Mouse (Mus musculus) erythroid progenitor cell, adult 5-6 weeks (primary cell): Measurements from ENCODE around the gene Casp7. TPM values are rescaled to one million over a fixed set of nuclear protein-coding genes. Genes with fewer than 3 reads are reported as not detected.

ENCODE experiments used
- ATAC-seq: replicated peaks from 2 replicates; pipeline ENCODE4 v1.8.0; 2016; ENCODE audit warnings: moderate number of reproducible peaks, mild to moderate bottlenecking, moderate TSS enrichment, inconsistent platforms; ENCODE audit not compliant: poor library complexity, low FRiP score, severe bottlenecking
- total RNA-seq, 2 experiments: library from RNA; stranded (forward) in 1 of 2; stranded (reverse) in 1 of 2; fragments of 150-400 nt in 1 of 2; fragments of 186-747, 209-891 nt in 1 of 2; gene quantifications; 2 replicates each; pipeline versions ENCODE4 v1.2.3 to v1.2.4; 2015 to 2017; ENCODE audit warnings: low replicate concordance in 2 of 2

Casp7 gene
- total RNA-seq, 2 experiments from 2014 or later = 35.9 to 37.7 TPM

- no peak for ATAC-seq
Observed at GRCm38 (mm10) chr19:56420345-56420744, 23.4 kb downstream of the Casp7 start.

GRCm38 (mm10) chr19:56422476-56423338 lies 25.8 kb downstream of the Casp7 start:
- ATAC-seq = peak; percentile 59

GRCm38 (mm10) chr19:56423370-56423769 lies 26.4 kb downstream of the Casp7 start:
- no peak for ATAC-seq

GRCm38 (mm10) chr19:56424606-56425395 lies 27.9 kb downstream of the Casp7 start:
- ATAC-seq = no peak

GRCm38 (mm10) chr19:56425492-56425891 lies 28.6 kb downstream of the Casp7 start:
- ATAC-seq = no peak

GRCm38 (mm10) chr19:56430369-56430768 lies 33.4 kb downstream of the Casp7 start:
- ATAC-seq = no peak

- ATAC-seq = no peak
Observed at GRCm38 (mm10) chr19:56432706-56433105, 35.8 kb downstream of the Casp7 start.

GRCm38 (mm10) chr19:56433581-56433980 lies 36.7 kb downstream of the Casp7 start:
- ATAC-seq = no peak

GRCm38 (mm10) chr19:56436380-56436779 lies 39.5 kb downstream of the Casp7 start:
- ATAC-seq = no peak

- no peak for ATAC-seq
Observed at GRCm38 (mm10) chr19:56438357-56439071, 41.6 kb downstream of the Casp7 start.

GRCm38 (mm10) chr19:56439072-56439434 lies 42.1 kb downstream of the Casp7 start:
- peak; percentile 72 for ATAC-seq

GRCm38 (mm10) chr19:56443445-56443844 lies 46.5 kb downstream of the Casp7 start:
- ATAC-seq = no peak

- no peak for ATAC-seq
Observed at GRCm38 (mm10) chr19:56448784-56449183, 51.9 kb downstream of the Casp7 start.

GRCm38 (mm10) chr19:56449537-56449936 lies 52.6 kb downstream of the Casp7 start:
- no peak for ATAC-seq

GRCm38 (mm10) chr19:56450892-56451291 lies 54.0 kb downstream of the Casp7 start:
- ATAC-seq = no peak

- ATAC-seq = no peak
Observed at GRCm38 (mm10) chr19:56451867-56452266, 54.9 kb downstream of the Casp7 start.

GRCm38 (mm10) chr19:56452421-56452820 lies 55.5 kb downstream of the Casp7 start:
- ATAC-seq = no peak

GRCm38 (mm10) chr19:56454862-56455261 lies 57.9 kb downstream of the Casp7 start:
- ATAC-seq = no peak

- no peak for ATAC-seq
Observed at GRCm38 (mm10) chr19:56455369-56455768, 58.4 kb downstream of the Casp7 start.

GRCm38 (mm10) chr19:56457569-56457968 lies 60.6 kb downstream of the Casp7 start:
- ATAC-seq = no peak
